Mouse (Mus musculus) MN1 (cell line): Measurements from ENCODE around the gene Ctnna3.
"Not testable (repeated sequence)": the region's sequence is repeated elsewhere in the genome, so short reads cannot be mapped to it uniquely, and the experiment has no call there.

Experiments
- DNase-seq: peaks from one replicate; pipeline ENCODE4 v3.0.0-alpha.2; 2016; ENCODE audit warnings: low spot score

The Ctnna3 gene

DNA sequence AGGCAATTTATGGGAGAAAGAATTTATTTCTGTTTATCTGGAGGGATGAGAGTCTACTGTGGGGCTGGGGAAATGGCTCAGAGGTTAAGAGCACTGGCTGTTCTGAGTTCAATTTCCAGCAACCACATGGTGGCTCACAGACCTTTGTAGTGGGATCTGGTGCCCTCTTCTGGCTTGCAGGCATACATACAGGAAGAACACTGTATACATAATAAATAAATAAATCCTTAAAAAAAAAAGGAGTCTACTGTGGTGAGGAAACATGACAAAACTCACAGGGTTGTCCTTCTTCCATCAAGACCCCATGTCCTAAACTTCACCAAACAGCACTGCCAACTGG is 5.5 kb upstream of the Ctnna3 start:
- peak; percentile 37 for DNase-seq

DNA sequence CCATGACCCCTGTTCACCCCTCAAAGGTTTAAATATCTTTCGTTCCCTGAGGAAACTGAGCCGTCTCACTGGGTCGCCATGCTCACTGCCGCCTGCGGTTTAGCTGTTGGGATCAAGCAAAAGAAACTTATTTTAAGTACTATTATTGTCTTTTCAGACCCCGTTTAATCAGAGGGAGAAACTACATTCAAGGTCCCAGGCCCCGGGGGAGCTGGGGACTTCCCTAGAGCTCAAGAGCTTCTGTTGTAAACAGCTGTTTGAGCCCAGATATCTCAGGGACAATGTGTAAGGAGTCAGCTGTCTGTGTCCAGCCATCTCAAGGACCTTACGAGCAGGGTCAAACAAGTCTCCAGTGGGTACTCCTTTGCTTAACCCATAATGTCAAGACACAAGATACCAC is 2.8 kb upstream of the Ctnna3 start:
- DNase-seq: no peak

GRCm38 (mm10) chr10:63428243-63429022 is 1.5 kb upstream of the Ctnna3 start:
- DNase-seq: peak; percentile 40

DNA sequence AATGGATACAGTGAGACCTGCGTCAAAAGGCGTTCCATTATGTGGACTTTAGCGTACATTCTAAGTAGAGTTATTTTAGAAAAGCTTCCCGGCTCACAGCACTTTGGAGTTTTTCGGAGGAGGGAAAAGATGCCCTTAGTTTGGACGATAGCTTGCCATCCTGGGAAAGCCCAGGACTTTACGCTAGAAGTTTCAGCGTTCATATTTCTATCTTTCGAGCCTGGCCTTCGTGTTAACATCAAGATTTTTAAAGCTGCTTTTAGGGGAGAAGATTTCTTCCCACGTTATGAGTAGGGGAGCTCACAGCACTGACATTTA is 916 bp upstream of the Ctnna3 start:
- DNase-seq: no peak

DNA sequence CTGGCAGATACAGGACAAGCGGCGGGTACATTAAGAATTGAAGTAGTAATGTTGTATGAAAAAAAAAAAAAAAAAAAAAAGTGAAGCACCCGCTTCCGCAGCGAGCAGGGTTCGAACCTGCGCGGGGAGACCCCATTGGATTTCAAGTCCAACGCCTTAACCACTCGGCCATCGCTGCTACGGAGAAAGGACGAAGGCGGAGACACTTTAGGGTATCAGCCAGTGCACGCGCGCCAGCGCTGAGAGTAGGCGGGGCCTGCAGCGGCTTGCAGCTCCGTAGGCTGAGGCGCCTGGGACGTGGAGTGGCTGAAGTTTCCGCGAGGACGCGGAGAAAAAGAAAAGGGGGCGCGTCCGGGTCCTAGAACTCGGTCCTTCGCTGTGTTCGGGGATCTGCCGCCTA is 518 bp upstream of the Ctnna3 start:
- peak; percentile 96 for DNase-seq

GRCm38 (mm10) chr10:63431221-63431736 is 1.4 kb downstream of the Ctnna3 start:
- DNase-seq: no peak

GRCm38 (mm10) chr10:63432099-63432498 is 2.2 kb downstream of the Ctnna3 start:
- DNase-seq: no peak

DNA sequence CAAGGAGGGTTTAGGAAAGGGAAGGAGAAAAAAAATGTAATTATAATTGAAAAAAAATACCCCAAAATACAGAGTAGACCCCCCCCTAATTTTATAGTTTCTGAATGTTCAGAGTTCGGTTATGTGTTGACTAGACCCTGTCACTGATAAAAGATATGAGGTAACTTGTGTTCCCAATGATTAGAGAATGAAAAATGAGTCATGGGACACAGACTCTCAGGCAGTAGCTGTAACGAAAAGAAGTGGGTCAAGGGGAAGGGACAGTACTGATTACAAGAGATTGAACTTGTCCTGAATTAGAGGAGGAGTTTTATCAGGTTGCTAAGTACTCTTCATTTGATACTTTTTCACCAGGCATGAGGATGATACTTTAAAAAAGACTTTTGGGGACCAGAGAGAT is 3.0 kb downstream of the Ctnna3 start:
- DNase-seq: no peak

- no peak for DNase-seq
These were observed 8.9 kb downstream of the Ctnna3 start for GRCm38 (mm10) chr10:63438736-63439262.

DNA sequence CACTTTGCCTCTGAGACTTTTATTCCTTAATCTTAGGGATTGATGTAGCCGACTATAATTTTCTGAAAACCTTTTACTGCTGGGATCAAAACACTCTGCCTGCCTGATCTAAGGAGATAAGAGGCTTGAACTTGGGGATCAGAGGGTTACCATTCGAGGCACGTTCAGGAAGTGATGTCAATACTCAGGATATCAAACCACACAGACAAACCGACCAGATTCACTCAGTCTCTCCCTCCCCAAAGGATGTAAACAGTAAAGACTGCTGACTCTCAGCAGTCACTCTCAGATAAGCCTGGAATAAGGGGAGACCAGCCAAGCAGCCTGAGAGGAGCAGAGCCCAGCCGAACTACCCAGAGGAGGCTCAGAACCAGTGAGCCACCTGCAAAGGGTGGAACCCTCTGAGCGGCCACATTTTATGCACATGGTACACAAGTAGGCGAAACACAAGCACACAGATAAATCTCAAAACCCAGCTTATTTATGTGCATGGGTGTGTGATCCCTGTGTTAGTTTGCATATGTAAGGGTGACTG is 9.9 kb downstream of the Ctnna3 start:
- no peak for DNase-seq

DNA sequence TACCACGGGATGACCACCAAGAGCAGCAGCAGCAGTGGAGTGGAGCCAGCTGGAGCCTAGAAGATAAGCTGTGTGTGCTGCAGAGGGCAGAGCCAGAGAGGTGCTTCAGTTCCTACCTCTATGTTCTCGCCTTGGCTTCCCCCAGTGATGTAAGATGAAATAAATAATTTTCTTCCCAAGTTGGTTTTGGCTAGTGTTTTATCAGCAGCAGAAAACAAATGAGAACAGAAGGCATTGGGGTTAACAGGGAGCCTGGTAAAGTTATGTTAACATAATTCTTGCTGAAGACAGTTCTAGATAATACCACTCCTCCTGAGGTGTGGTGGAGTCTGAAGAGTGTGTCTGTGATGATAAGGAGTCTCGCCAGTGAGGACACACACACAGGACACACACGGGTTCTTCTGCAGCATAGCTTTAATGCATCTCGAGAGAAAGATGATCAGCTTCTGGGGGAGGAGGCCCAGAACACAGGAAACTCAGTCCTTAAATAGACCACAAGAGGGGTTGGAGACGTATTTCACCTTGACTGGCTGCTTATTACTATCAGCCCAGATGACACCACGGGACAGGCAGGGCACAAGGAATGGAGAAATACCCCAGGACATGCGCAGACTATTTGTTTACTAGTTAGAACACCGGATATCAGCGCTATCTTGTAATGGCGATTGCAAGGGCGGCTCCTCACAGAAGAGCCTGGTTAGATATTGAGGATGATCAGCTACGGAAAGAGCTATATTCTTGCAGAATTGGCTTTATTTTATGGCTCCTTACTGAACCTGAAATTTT is 14.9 kb downstream of the Ctnna3 start:
- DNase-seq: not testable (repeated sequence)

GRCm38 (mm10) chr10:63453926-63454325 is 24.0 kb downstream of the Ctnna3 start:
- DNase-seq: no peak

DNA sequence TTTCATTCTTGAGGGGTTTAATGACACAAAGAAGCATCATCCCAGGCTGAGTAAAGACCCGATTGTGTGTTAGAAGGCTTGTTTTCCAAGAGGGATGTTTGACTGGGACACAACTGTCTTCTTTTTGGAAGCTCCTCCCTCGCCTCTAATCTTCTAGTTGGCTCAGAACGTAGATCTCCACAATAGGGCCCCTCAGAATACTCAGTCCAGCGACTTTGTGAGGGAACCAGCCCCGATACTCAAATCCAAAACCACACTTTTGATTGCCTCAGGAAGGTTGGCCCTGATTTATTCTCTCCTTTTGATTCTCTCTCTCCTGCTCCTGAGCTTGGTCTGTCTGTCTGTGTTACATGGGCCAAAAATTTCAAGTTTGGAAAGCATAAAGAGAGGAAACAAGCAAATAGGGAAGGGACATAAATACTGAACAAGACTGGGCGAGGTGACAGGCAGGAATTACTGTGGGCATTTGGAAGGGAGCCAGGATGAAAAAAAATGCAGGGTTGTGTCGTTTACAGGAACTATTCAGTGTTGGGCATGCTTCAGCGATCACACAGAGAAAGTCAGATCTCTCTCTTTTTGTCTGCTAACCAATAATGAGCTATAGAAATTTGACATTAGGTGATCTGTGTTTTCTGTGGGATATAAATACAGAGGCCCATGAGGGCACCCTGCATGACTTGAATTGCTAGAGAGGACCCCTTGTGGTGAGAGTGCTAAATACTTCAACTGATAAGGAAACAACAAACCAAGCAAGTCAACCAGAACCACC is 25.4 kb downstream of the Ctnna3 start:
- DNase-seq: no peak

DNA sequence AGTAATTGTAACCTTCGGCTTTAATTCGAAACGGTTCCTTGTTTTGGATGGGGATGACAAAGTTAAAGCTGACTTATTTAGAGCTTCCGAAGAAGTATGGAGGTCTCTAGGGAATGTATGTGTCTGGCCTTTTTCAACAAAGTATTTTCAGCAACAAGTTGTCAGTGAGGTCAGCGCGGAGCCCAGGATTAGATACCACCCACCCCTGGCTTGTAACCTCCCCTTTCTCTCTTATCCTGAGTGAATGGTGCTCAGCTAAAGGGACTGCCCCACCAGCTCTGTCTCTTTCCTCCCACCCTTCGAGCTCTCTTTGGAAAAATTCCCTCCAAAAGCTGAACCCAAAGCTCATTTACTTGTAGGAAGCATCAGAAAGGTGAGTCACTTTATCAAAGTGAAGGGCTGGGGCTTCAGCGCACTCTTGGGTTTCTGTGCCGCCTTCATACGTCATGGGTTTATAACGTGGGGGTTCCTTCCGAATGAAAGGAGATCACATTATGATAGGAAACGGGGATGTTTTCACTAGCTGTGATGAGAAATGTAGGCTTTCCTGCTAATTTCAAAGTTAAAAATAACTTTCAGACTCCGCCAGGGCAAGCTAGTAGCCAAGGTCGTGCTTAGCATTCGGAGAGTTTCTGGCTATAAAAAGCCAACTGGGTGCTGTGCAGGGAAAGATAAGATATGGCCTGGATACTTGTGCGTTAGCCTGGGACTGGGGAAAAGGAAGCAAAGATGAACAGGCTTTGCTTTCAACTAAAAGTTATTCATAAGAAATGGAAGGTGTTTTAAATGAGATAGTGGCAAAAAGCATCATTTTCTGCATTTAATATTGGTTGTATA is 27.6 kb downstream of the Ctnna3 start:
- DNase-seq: no peak

- no peak for DNase-seq
These were observed 31.0 kb downstream of the Ctnna3 start for GRCm38 (mm10) chr10:63460935-63461334.

DNA sequence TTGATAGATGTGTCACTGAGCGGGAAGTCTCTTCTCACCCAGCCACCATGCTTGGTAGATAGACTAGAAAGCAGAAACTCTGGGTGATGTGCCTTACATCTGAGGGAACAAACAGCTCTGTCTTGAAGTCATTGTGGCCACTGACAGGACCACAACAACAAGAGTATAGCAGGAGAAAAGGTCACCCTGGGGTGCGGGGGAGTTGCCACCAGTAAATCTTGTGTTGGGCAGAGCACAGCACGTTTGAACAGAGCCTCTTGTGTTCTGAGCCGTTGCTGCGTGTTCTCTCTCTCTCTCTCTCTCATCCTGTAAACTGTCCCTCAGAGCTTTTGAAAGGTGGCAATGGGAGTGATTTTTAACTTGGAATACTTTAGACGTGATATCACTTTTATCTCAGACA is 42.6 kb downstream of the Ctnna3 start:
- DNase-seq: no peak

GRCm38 (mm10) chr10:63476167-63476647 is 46.3 kb downstream of the Ctnna3 start:
- no peak for DNase-seq

DNA sequence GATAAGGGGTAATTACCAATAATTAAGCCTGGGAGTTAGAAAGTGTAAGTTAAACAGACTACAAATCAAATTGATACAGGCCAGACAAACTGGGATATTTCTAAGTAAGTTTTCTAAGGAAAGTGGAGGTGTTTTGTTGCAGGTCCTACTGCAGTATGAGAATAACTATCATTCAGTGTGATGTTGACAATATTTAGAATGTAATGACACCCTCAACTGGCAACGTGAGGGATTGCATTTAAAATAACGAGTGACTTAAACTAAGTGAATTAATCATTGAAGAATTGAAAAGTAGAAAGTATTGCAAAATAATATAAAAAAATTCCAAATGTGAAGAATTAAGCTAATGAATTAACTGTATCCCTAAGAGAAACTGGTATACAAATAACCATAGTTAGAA is 49.0 kb downstream of the Ctnna3 start:
- DNase-seq: no peak

DNA sequence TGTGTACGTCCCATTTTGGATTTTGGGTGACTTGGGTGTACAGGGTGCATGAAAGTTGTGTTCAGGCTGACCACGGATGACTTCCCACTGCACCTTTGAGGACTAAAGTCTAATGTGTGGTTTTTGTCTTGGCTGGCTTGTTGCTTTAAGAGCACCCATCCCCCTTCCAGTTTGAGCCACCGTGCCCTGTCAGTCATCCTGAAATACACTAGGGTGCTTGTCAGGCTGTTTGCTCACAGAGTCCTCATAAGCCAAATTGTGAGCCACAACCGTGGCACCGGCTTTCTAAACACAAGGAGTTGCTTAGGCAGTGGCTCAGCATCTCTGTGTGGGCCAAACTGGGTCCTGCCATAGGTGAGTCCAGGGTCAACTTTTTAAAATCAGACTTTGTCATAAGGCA is 50.2 kb downstream of the Ctnna3 start:
- DNase-seq: no peak

DNA sequence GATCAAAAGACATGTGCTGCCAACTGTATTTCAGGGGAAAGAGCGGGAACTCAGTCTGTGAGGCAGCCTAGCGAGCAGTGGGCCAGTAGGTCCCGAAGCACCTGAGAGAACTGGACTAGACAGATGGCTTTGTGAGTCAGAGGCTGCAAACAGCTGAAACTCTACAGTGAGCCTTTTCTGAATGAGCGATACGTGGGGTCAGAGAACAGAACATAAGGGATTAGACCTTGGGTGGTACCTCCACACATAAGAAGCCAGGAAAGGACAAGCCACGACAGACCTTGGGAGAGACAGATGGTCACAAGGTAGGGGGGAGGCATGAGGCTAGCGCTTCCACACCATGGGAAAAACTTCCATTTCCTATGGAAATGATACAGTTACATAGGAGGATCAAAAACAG is 58.4 kb downstream of the Ctnna3 start:
- DNase-seq: no peak

DNA sequence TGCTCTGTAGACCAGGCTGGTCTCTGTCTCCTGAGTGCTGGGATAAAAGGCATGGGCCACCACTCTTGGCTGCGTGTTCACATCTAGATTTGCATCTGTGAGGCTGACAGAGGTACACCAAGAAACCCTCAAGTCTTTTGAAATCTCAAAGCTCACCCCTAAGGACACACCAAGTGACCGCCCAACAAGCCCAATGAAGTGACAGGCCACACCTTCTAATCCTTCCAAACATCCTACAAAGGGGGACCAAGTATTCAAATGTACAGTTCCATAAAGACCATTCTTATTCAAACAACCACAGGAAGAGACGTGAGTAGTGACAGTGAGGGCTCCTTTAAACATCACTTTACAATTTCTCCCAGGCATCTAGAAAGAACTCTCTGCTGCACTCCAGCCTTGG is 94.1 kb downstream of the Ctnna3 start:
- no peak for DNase-seq
